Mouse (Mus musculus): Measurements from ENCODE around the gene Stx8. TPM values are rescaled to one million over a fixed set of nuclear protein-coding genes. Genes with fewer than 3 reads are reported as not detected.
A peak's percentile ranks its signal among the peaks of the same experiment; 100 is the strongest.

The Stx8 gene
- polyA plus RNA-seq, 1 experiment from 2014 or later: 62.5 TPM

GRCm38 (mm10) chr11:68089426-68089825 lies 123.4 kb downstream of the Stx8 start:
- Histone ChIP-seq H3K27me3 (ENCODE audit: control insufficient read depth, insufficient read depth, low read length) (no peaks in the 10 kb centered on the region), H3K27ac (replicated peaks in 1 of 2; ENCODE audit: control insufficient read depth in 1 of 2, insufficient read depth in 1 of 2, low read depth in 2 of 2, low read length in 2 of 2) (no peak overlapping the region), H3K9me3 (ENCODE audit: control insufficient read depth, low read length) (no peaks in the 10 kb centered on the region), H3K4me2 (ENCODE audit: low read length) (peak overlapping the region; percentile 35), H3K36me3 (ENCODE audit: control insufficient read depth, insufficient read depth, low read length) (no peaks in the 10 kb centered on the region), H3K4me1 (ENCODE audit: control insufficient read depth in 2 of 2, insufficient read depth in 2 of 2, low read length in 2 of 2) (peaks cover 7 to 9% of the 10 kb centered on the region in 2 experiments), H3K4me3 (ENCODE audit: control insufficient read depth in 1 of 2, insufficient read depth in 1 of 2, low read depth in 1 of 2, low read length in 2 of 2) (no peak overlapping the region), H3K9ac (ENCODE audit: low read length) (no peak overlapping the region)
- no peak for ATAC-seq (ENCODE audit: insufficient number of reproducible peaks, insufficient read depth, low FRiP score, low read depth)
- 64% methylated on average over 9 of the region's 9 CpGs for WGBS

- no peak overlapping the region for H3K9ac ChIP-seq (ENCODE audit: low read length)
- H3K4me1 ChIP-seq (ENCODE audit: control insufficient read depth in 2 of 2, insufficient read depth in 2 of 2, low read length in 2 of 2): peaks cover 7 to 9% of the 10 kb centered on the region in 2 experiments
- H3K4me3 ChIP-seq (ENCODE audit: control insufficient read depth in 1 of 2, insufficient read depth in 1 of 2, low read depth in 1 of 2, low read length in 2 of 2): no peak overlapping the region
- no peaks in the 10 kb centered on the region for H3K36me3 ChIP-seq (ENCODE audit: control insufficient read depth, insufficient read depth, low read length)
- WGBS: 28% methylated on average over 13 of the region's 13 CpGs
- H3K27ac ChIP-seq (replicated peaks in 1 of 2; ENCODE audit: control insufficient read depth in 1 of 2, insufficient read depth in 1 of 2, low read depth in 2 of 2, low read length in 2 of 2): no peak overlapping the region
- no peaks in the 10 kb centered on the region for H3K27me3 ChIP-seq (ENCODE audit: control insufficient read depth, insufficient read depth, low read length)
- no peak for ATAC-seq (ENCODE audit: insufficient number of reproducible peaks, insufficient read depth, low FRiP score, low read depth)
- H3K4me2 ChIP-seq (ENCODE audit: low read length): peak overlapping the region; percentile 35
- H3K9me3 ChIP-seq (ENCODE audit: control insufficient read depth, low read length): no peaks in the 10 kb centered on the region
Measured at GRCm38 (mm10) chr11:68089885-68090592, 124.0 kb downstream of the Stx8 start.

- Histone ChIP-seq H3K4me3 (ENCODE audit: control insufficient read depth in 1 of 2, insufficient read depth in 1 of 2, low read depth in 1 of 2, low read length in 2 of 2) (no peak overlapping the region), H3K36me3 (ENCODE audit: control insufficient read depth, insufficient read depth, low read length) (no peaks in the 10 kb centered on the region), H3K27ac (replicated peaks in 1 of 2; ENCODE audit: control insufficient read depth in 1 of 2, insufficient read depth in 1 of 2, low read depth in 2 of 2, low read length in 2 of 2) (no peak overlapping the region), H3K9me3 (ENCODE audit: control insufficient read depth, low read length) (no peaks in the 10 kb centered on the region), H3K4me2 (ENCODE audit: low read length) (no peak overlapping the region), H3K9ac (ENCODE audit: low read length) (no peak overlapping the region), H3K4me1 (ENCODE audit: control insufficient read depth in 2 of 2, insufficient read depth in 2 of 2, low read length in 2 of 2) (peaks cover 7 to 9% of the 10 kb centered on the region in 2 experiments), H3K27me3 (ENCODE audit: control insufficient read depth, insufficient read depth, low read length) (no peaks in the 10 kb centered on the region)
- WGBS: 63% methylated on average over 3 of the region's 3 CpGs
- ATAC-seq (ENCODE audit: insufficient number of reproducible peaks, insufficient read depth, low FRiP score, low read depth): no peak
Measured at GRCm38 (mm10) chr11:68091975-68092759, 126.2 kb downstream of the Stx8 start.

GRCm38 (mm10) chr11:68101598-68101997 lies 135.6 kb downstream of the Stx8 start:
- H3K27me3 ChIP-seq (ENCODE audit: control insufficient read depth, insufficient read depth, low read length): no peaks in the 10 kb centered on the region
- WGBS: 80% methylated on average over 1 of the region's 1 CpGs

GRCm38 (mm10) chr11:68103480-68103879 lies 137.5 kb downstream of the Stx8 start:
- Histone ChIP-seq H3K4me2 (ENCODE audit: low read length) (no peak overlapping the region), H3K27me3 (ENCODE audit: control insufficient read depth, insufficient read depth, low read length) (no peaks in the 10 kb centered on the region), H3K4me1 (ENCODE audit: control insufficient read depth in 2 of 2, insufficient read depth in 2 of 2, low read length in 2 of 2) (no peaks in the 10 kb centered on the region), H3K27ac (replicated peaks in 1 of 2; ENCODE audit: control insufficient read depth in 1 of 2, insufficient read depth in 1 of 2, low read depth in 2 of 2, low read length in 2 of 2) (no peak overlapping the region), H3K9ac (ENCODE audit: low read length) (no peak overlapping the region), H3K9me3 (ENCODE audit: control insufficient read depth, low read length) (no peaks in the 10 kb centered on the region), H3K36me3 (ENCODE audit: control insufficient read depth, insufficient read depth, low read length) (no peaks in the 10 kb centered on the region), H3K4me3 (ENCODE audit: control insufficient read depth in 1 of 2, insufficient read depth in 1 of 2, low read depth in 1 of 2, low read length in 2 of 2) (no peak overlapping the region)
- no peak for ATAC-seq (ENCODE audit: insufficient number of reproducible peaks, insufficient read depth, low FRiP score, low read depth)
- WGBS: 82% methylated on average over 4 of the region's 4 CpGs

More at GRCm38 (mm10) chr11:68101598-68101997, 135.6 kb downstream of the Stx8 start:
- H3K36me3 ChIP-seq (ENCODE audit: control insufficient read depth, insufficient read depth, low read length): no peaks in the 10 kb centered on the region
- H3K4me2 ChIP-seq (ENCODE audit: low read length): no peak overlapping the region
- H3K27ac ChIP-seq (replicated peaks in 1 of 2; ENCODE audit: control insufficient read depth in 1 of 2, insufficient read depth in 1 of 2, low read depth in 2 of 2, low read length in 2 of 2): no peak overlapping the region
- no peaks in the 10 kb centered on the region for H3K4me1 ChIP-seq (ENCODE audit: control insufficient read depth in 2 of 2, insufficient read depth in 2 of 2, low read length in 2 of 2)
- H3K4me3 ChIP-seq (ENCODE audit: control insufficient read depth in 1 of 2, insufficient read depth in 1 of 2, low read depth in 1 of 2, low read length in 2 of 2): no peak overlapping the region
- no peak for ATAC-seq (ENCODE audit: insufficient number of reproducible peaks, insufficient read depth, low FRiP score, low read depth)
- H3K9ac ChIP-seq (ENCODE audit: low read length): no peak overlapping the region
- H3K9me3 ChIP-seq (ENCODE audit: control insufficient read depth, low read length): no peaks in the 10 kb centered on the region

- Histone ChIP-seq H3K4me3 (ENCODE audit: control insufficient read depth in 1 of 2, insufficient read depth in 1 of 2, low read depth in 1 of 2, low read length in 2 of 2) (no peak overlapping the region), H3K9ac (ENCODE audit: low read length) (no peak overlapping the region), H3K4me2 (ENCODE audit: low read length) (no peak overlapping the region), H3K27ac (replicated peaks in 1 of 2; ENCODE audit: control insufficient read depth in 1 of 2, insufficient read depth in 1 of 2, low read depth in 2 of 2, low read length in 2 of 2) (no peak overlapping the region), H3K4me1 (ENCODE audit: control insufficient read depth in 2 of 2, insufficient read depth in 2 of 2, low read length in 2 of 2) (no peaks in the 10 kb centered on the region), H3K9me3 (ENCODE audit: control insufficient read depth, low read length) (no peaks in the 10 kb centered on the region), H3K36me3 (ENCODE audit: control insufficient read depth, insufficient read depth, low read length) (no peaks in the 10 kb centered on the region), H3K27me3 (ENCODE audit: control insufficient read depth, insufficient read depth, low read length) (no peaks in the 10 kb centered on the region)
- no peak for ATAC-seq (ENCODE audit: insufficient number of reproducible peaks, insufficient read depth, low FRiP score, low read depth)
- 73% methylated on average over 3 of the region's 3 CpGs for WGBS
Measured at GRCm38 (mm10) chr11:68106053-68106452, 140.1 kb downstream of the Stx8 start.

- Histone ChIP-seq H3K9ac (ENCODE audit: low read length) (no peak overlapping the region), H3K36me3 (ENCODE audit: control insufficient read depth, insufficient read depth, low read length) (no peaks in the 10 kb centered on the region), H3K4me1 (ENCODE audit: control insufficient read depth in 2 of 2, insufficient read depth in 2 of 2, low read length in 2 of 2) (peaks cover 5 to 14% of the 10 kb centered on the region in 2 experiments; a peak in 3 of 4 replicates), H3K4me3 (ENCODE audit: control insufficient read depth in 1 of 2, insufficient read depth in 1 of 2, low read depth in 1 of 2, low read length in 2 of 2) (peak overlapping the region in 1 of 2 experiments; percentile 4; a peak in 2 of 4 replicates), H3K27ac (replicated peaks in 1 of 2; ENCODE audit: control insufficient read depth in 1 of 2, insufficient read depth in 1 of 2, low read depth in 2 of 2, low read length in 2 of 2) (no peak overlapping the region), H3K4me2 (ENCODE audit: low read length) (peak overlapping the region; percentile 40), H3K27me3 (ENCODE audit: control insufficient read depth, insufficient read depth, low read length) (no peaks in the 10 kb centered on the region), H3K9me3 (ENCODE audit: control insufficient read depth, low read length) (no peaks in the 10 kb centered on the region)
- 28% methylated on average over 11 of the region's 11 CpGs for WGBS
- no peak for ATAC-seq (ENCODE audit: insufficient number of reproducible peaks, insufficient read depth, low FRiP score, low read depth)
Measured at GRCm38 (mm10) chr11:68113454-68114100, 147.6 kb downstream of the Stx8 start.
